Mouse (Mus musculus) layer of hippocampus, adult 18-20 months (tissue): ENCODE results near the gene Gfi1. TPM values are rescaled to one million over a fixed set of nuclear protein-coding genes. Genes with fewer than 3 reads are reported as not detected.

ENCODE experiments used
- DNase-seq, 2 experiments: peaks; one replicate each; pipeline ENCODE4 v3.0.0; 2022; ENCODE audit warnings: low spot score in 2 of 2
- long read RNA-seq: library from polyadenylated mRNA; stranded (forward); transcript quantifications from one replicate; pipeline ENCODE4 v2.0.0, GENCODE M21; 2021
- total RNA-seq, 2 experiments: library from RNA; stranded (reverse); gene quantifications; 2 replicates each; pipeline ENCODE4 v1.2.3; 2021

Gene Gfi1
- not detected for total RNA-seq
- long read RNA-seq = 0 reads

- no peak for DNase-seq
Observed at GRCm38 (mm10) chr5:107725435-107726261, at the start of gene Gfi1. Gfi1 (minus strand) TSS chr5:107726036.

- DNase-seq = no peak
Observed at GRCm38 (mm10) chr5:107772049-107772448, 46.2 kb upstream of the Gfi1 start.

- DNase-seq = no peak
Observed at GRCm38 (mm10) chr5:107768224-107768623, 42.4 kb upstream of the Gfi1 start.

- DNase-seq = no peak
Observed at GRCm38 (mm10) chr5:107765946-107766345, 40.1 kb upstream of the Gfi1 start.

- DNase-seq = no peak
Observed at GRCm38 (mm10) chr5:107764486-107764885, 38.6 kb upstream of the Gfi1 start.

DNA sequence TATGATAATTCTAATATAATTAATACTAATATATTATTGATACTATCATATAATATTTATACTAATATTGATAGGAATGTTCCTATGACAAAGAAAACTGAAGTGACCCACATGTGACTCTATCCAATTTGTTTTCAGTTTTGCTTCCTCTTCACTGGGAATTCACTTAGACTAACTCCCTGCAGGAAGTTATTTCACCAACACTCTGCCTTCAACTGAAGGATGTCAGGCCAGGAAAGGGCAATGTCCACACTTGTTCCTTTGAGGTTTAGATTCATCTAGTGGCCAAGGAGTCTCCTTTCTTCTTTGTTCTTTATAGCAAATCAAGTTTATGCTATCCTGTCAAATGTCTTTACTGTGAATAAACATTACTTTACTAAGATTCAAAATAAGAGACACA, 37.8 kb upstream of the Gfi1 start:
- no peak for DNase-seq

DNA sequence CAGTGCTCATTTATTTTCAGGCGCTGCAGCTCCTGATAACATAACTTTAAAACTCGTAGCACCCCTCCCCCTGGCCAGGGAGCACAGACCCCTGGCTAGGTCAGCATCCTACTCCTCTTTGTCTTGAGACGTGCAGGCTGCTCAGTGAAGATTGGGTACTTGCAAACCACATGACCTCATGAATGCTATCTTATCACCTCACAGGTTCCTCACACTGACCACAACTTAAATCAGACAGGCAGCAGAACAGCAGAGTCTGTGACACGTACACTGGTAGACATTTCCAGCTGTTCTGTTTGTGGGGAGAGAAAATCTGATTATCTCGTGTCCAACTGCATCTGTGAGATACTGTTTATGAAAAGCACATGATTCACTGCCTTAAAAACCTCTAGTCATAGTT, 33.3 kb upstream of the Gfi1 start:
- DNase-seq = no peak

- no peak for DNase-seq
Observed at GRCm38 (mm10) chr5:107756072-107756471, 30.2 kb upstream of the Gfi1 start.

- DNase-seq = no peak
Observed at GRCm38 (mm10) chr5:107754740-107755139, 28.9 kb upstream of the Gfi1 start.

- DNase-seq = no peak
Observed at GRCm38 (mm10) chr5:107753656-107754055, 27.8 kb upstream of the Gfi1 start.

DNA sequence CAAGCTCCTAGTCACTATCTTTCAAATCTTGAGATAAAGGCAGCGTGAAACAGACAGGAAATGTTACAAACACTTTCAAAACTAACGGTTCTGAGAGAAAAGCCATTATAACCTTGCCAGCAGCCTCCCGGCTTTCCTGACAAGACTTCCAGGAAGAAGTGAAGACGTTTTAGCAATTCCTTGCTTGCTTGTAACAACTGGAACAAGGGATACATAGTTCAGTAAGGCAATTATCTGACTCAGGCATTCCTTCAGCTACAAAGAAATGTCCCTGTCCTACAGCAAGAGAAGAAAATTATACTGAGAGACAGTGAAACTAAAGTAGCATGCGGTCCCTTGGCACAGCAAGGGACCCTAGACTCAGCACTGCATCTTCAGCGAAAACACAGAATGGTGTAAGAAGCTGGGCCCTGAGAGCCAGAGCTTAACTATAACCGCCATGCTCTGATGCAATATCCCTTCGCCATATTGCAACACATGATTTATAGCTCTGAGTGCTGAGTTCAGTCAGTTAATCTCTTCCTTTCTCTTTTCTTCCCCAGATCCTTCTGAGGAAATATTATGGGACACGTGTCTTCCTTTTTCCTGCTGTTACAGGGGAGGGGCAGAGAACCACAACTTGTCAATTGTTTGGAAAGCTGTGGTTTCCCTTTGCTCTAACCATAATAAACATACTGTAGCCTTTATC, 23.5 kb upstream of the Gfi1 start:
- no peak for DNase-seq

GRCm38 (mm10) chr5:107739023-107739422, 13.2 kb upstream of the Gfi1 start:
- no peak for DNase-seq

DNA sequence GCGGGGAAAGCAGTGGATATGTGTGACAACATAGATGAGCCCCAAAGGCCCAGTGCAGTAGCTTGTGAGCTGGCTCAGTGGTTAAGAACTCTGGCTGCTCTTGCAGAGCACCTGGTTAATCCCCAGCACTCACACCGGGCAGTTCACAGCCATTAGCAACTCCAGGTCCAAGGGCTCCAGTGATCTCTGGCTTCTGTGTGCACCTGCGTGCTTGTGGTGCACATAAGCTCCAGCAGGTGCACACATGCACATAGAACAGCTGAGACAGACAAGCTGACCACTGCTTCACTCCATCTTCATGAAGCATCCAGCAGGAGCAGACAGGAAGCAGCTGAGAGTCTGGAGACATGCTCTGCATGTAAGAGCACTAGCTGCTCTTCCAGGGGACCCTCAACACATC, 12.5 kb upstream of the Gfi1 start:
- DNase-seq = no peak

- DNase-seq = no peak
Observed at GRCm38 (mm10) chr5:107736171-107736570, 10.3 kb upstream of the Gfi1 start.

DNA sequence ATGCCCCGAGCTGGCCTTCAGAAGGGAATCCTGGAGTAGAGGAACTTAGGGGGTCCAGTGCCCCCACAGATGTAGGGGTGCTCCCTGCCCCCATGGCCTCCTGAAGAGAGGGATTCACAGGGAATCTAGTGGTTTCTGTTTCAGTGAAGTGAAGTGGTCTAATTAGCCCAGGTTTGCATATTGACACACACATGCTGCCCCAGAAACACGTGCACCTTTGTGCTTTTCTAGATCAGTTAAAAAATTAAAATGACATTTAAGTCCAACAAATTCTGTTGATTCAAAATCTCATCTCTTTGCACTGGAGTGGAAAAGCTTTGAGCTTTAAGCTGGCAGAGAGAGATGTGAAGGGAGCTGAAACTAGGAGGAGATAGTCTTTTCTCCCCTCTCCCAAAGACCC, 6.0 kb upstream of the Gfi1 start:
- no peak for DNase-seq

GRCm38 (mm10) chr5:107731408-107731807, 5.6 kb upstream of the Gfi1 start:
- no peak for DNase-seq

DNA sequence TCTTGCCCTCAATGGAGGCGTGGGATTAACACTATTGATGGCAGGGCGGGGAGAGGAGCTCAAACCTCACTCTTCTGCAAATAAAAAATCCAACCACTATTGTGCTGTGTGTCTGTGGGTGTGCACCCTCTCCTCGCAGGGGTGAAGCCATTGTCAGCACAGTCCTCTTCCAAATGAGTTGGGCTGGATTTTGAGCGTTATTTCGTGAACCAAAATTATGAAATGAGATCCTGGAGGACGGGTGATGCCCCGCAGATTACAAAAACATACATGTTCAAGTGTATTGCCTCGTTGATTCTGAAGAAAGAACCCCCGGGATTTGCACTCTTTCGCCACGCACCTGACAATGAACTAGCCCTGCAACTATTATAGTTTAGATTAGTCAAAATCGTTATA, 1.2 kb upstream of the Gfi1 start:
- no peak for DNase-seq

GRCm38 (mm10) chr5:107726281-107727006, 608 bp upstream of the Gfi1 start:
- no peak for DNase-seq

DNA sequence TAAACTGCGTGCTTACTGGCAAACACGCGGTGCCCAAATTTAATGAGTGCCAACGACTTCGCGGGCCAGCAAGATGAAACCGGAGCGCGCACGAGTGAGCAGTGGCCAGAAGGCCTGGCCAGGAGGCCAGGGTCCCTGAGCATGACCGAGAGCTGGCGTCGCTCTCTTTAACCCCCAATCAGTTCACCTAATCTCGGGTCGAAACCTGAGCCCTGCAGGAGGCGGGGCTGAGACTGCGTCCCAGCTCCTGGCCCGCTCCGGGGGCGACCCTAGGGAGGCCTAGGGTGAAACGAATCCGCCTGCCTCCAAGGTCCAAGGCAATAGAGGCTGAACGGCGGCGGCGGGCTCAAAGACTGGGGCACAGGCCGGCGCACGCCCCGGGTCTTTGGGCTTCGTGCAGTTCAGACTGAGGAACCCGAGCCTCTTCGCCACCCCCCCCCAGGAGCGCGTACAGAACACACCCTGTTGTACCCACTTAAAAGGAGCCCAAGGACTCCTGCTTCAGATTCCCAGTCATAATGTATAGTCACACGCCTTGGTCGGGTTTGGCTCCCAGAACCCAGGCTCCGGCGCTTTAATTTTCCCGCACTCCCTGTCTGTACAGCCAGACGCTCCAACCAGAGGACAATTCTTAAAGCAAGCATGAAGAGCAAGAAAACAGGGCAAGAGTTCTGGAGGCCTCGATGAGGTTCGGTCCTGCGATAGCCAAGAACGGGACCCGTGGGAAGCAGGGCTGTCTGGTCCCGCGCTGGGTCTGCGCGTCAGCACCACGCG, 988 bp downstream of the Gfi1 start:
- no peak for DNase-seq

DNA sequence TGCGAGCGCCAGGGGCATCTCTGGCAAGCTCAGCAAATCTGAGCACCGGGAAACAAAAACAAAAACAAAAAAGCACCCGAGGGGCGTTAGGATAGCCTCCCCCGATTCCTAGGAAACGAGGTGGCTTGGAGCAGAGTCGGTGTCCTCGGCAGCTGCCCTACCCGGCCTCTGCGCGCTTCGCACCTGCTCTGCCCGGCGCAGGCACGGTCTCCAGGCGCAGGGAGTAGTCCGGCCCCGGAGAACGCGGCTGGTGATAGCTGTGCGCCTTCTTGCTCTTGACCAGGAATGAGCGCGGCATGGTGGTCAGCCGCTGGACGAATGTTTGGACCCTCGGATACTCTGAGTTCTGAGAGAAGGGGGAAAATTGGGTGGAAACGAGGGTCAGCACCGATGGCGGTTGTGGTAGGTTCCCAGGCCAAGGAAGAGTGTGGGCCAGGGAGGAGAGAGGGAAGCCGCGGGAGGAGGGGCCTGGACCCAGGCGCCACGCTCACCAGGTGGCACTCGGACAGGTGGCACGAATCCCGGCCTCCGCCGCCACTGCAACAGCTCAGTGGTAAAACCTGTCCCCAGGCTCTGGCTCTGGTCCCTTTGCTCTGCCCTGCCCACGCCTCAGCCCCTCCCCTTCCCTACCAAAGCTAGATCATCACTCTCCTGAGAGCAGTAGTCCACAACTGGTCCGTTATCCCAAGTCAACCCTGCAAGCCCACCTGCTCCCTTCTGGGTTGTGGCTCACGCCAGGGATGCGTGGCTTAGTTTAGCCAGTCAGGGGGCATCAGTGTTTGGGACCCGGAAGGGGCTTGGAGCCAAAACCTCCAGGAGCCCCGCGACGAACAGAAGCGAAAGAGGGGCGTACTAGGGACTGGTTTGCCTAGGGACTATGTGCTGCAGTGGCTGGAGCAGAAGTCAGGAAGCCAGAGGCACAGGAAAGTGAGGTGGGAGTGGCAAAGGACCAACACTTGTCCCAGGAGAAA, 2.0 kb downstream of the Gfi1 start:
- no peak for DNase-seq
